In the genomic region with DNA sequence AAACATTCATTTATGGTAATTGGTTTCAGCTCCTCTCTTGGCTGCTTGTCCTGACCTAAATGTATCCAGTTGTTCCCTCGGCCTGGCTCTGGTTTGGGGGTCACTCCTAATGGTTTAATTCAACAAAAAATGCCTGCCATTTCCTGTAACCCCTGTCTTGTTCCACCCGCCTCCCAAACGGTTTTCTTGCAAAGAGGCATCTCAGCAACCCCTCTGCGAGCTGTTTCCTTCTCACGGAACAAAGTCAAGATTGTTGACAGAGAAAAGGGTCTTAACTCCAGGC, we compare ENCODE assay signal across 17 mouse cellular contexts. TPM values are rescaled to one million over a fixed set of nuclear protein-coding genes. Genes with fewer than 3 reads are reported as not detected.
DNase-seq lines count a peak whose midpoint lies in the region; ATAC-seq lines count a peak whose summit lies in the region.
"Had no signal": no experiment of that assay in that cellular context is flagged by ENCODE, and none has a peak within 500 bp of the region (broad histone marks: within the 10 kb centered on the region; RNA-seq: fewer than 3 reads in every experiment).

No protein-coding gene starts in this region.

- H3K4me1 ChIP-seq in hindbrain, embryonic 10.5 days (replicated peaks) = peaks cover 46% of the 10 kb centered on the region
- H3K4me1 ChIP-seq in hindbrain, embryonic 12.5 days = peaks cover 14% of the 10 kb centered on the region
- H3K4me1 ChIP-seq in midbrain, embryonic 14.5 days (ENCODE audit: control insufficient read depth, insufficient read depth, low read length) = no peaks in the 10 kb centered on the region
- H3K4me1 ChIP-seq in midbrain, embryonic 13.5 days (replicated peaks) = 0 out of 2 replicates have a peak, but pooled peaks cover 7% of the 10 kb centered on the region
- H3K4me1 ChIP-seq: heart, embryonic 15.5 days had no signal

- peaks cover 41% of the 10 kb centered on the region for H3K27me3 ChIP-seq in hindbrain, embryonic 10.5 days (ENCODE audit: insufficient read depth, poor library complexity, severe bottlenecking)
- peaks cover 13% of the 10 kb centered on the region for H3K27me3 ChIP-seq in hindbrain, embryonic 12.5 days
- no peaks in the 10 kb centered on the region for H3K27me3 ChIP-seq in midbrain, embryonic 14.5 days (ENCODE audit: control insufficient read depth, insufficient read depth, low read length)
- H3K27me3 ChIP-seq in midbrain, embryonic 13.5 days = no peaks in the 10 kb centered on the region; the same call in 1 of the 2 replicates
- H3K27me3 ChIP-seq: heart, embryonic 15.5 days had no signal

- DNase-seq in hindbrain, embryonic 10.5 days (ENCODE audit: low spot score) = peak; percentile 44
- DNase-seq in midbrain, embryonic 14.5 days = peak; percentile 6
- peak; percentile 62 for DNase-seq in kidney, postnatal 10 days
- peak; percentile 24 for DNase-seq in retina, embryonic 14.5 days (ENCODE audit: low spot score)
- no peak for DNase-seq in layer of hippocampus, adult 18-20 months (ENCODE audit: low spot score in 2 of 2)
- DNase-seq: adrenal gland, postnatal 36 days; cerebellum, adult 18-20 months; thymus, postnatal 36 days had no signal

- no peak overlapping the region for H3K4me2 ChIP-seq in hindbrain, embryonic 12.5 days (replicated peaks)
- no peak overlapping the region for H3K4me2 ChIP-seq in midbrain, embryonic 14.5 days (ENCODE audit: low read length)
- H3K4me2 ChIP-seq in midbrain, embryonic 13.5 days (replicated peaks) = no peak overlapping the region
- H3K4me2 ChIP-seq: heart, embryonic 15.5 days had no signal

- no peak for ATAC-seq in hindbrain, embryonic 12.5 days (ENCODE audit: low FRiP score)
- ATAC-seq in midbrain, embryonic 14.5 days (ENCODE audit: low FRiP score, low TSS enrichment) = no peak
- no peak for ATAC-seq in midbrain, embryonic 13.5 days
- ATAC-seq in megakaryocyte, adult 5-6 weeks (ENCODE audit: poor library complexity, severe bottlenecking) = no peak
- ATAC-seq: CD4-positive, CD25-positive, alpha-beta regulatory T cell, adult 4 months had no signal

- 38% methylated on average over 5 of the region's 5 CpGs for WGBS in hindbrain, embryonic 10.5 days
- WGBS in hindbrain, embryonic 12.5 days = 19% methylated on average over 5 of the region's 5 CpGs
- WGBS in midbrain, embryonic 14.5 days = 35% methylated on average over 5 of the region's 5 CpGs
- WGBS in midbrain, embryonic 13.5 days = 41% methylated on average over 5 of the region's 5 CpGs

- peak overlapping the region; percentile 68 for H3K27ac ChIP-seq in hindbrain, embryonic 10.5 days
- no peak overlapping the region for H3K27ac ChIP-seq in hindbrain, embryonic 12.5 days
- no peak overlapping the region for H3K27ac ChIP-seq in midbrain, embryonic 14.5 days (replicated peaks; ENCODE audit: low read depth, low read length)
- no peak overlapping the region for H3K27ac ChIP-seq in midbrain, embryonic 13.5 days
- H3K27ac ChIP-seq: heart, embryonic 15.5 days had no signal

- H3K9ac ChIP-seq in hindbrain, embryonic 12.5 days = no peak overlapping the region
- H3K9ac ChIP-seq in midbrain, embryonic 14.5 days (replicated peaks; ENCODE audit: low read length) = no peak overlapping the region
- no peak overlapping the region for H3K9ac ChIP-seq in midbrain, embryonic 13.5 days (replicated peaks)
- H3K9ac ChIP-seq: heart, embryonic 15.5 days had no signal

- H3K4me3 ChIP-seq in hindbrain, embryonic 10.5 days = no peak overlapping the region
- no peak overlapping the region for H3K4me3 ChIP-seq in hindbrain, embryonic 12.5 days
- H3K4me3 ChIP-seq in midbrain, embryonic 14.5 days (replicated peaks; ENCODE audit: low read depth, low read length) = no peak overlapping the region
- H3K4me3 ChIP-seq in midbrain, embryonic 13.5 days (replicated peaks) = no peak overlapping the region
- H3K4me3 ChIP-seq: heart, embryonic 15.5 days had no signal

- H3K9me3 ChIP-seq in hindbrain, embryonic 10.5 days = no peaks in the 10 kb centered on the region
- H3K9me3 ChIP-seq in hindbrain, embryonic 12.5 days (replicated peaks) = no peaks in the 10 kb centered on the region
- H3K9me3 ChIP-seq in midbrain, embryonic 14.5 days (ENCODE audit: control insufficient read depth, low read length) = no peaks in the 10 kb centered on the region
- no peaks in the 10 kb centered on the region for H3K9me3 ChIP-seq in midbrain, embryonic 13.5 days
- H3K9me3 ChIP-seq: heart, embryonic 15.5 days had no signal

- H3K36me3 ChIP-seq in hindbrain, embryonic 10.5 days = no peaks in the 10 kb centered on the region
- no peaks in the 10 kb centered on the region for H3K36me3 ChIP-seq in hindbrain, embryonic 12.5 days
- no peaks in the 10 kb centered on the region for H3K36me3 ChIP-seq in midbrain, embryonic 14.5 days (ENCODE audit: control insufficient read depth, insufficient read depth, low read length)
- no peaks in the 10 kb centered on the region for H3K36me3 ChIP-seq in midbrain, embryonic 13.5 days
- H3K36me3 ChIP-seq: heart, embryonic 15.5 days had no signal

RNA-seq across cellular contexts. Expression of gene Gm12830, which starts 42.1 kb away (rescaled TPM):
- polyA plus RNA-seq in hindbrain, embryonic 10.5 days (2016; fragmentation: Nextera tagmentation; extraction: Ambion mirVana) = not detected in 2 replicates
- polyA plus RNA-seq in hindbrain, embryonic 12.5 days (2016; fragmentation: Nextera tagmentation; extraction: Ambion mirVana) = not detected in 2 replicates
- polyA plus RNA-seq in midbrain, embryonic 14.5 days (2014; fragmentation: Nextera tagmentation; extraction: Ambion mirVana) = not detected in 2 replicates
- 0.08 TPM in 1 of 2 replicates, not detected in the other for polyA plus RNA-seq in midbrain, embryonic 13.5 days (2015; fragmentation: Nextera tagmentation; extraction: Ambion mirVana)
- total RNA-seq in megakaryocyte, adult 5-6 weeks (2015) = not detected in 2 replicates
- not detected in 2 replicates for total RNA-seq in megakaryocyte, adult 5-6 weeks (2017)
- not detected for total RNA-seq in layer of hippocampus, adult 18-20 months (2021)
- total RNA-seq: adrenal gland, postnatal 36 days; gastrocnemius, postnatal 36 days; left cerebral cortex, postnatal 14 days; monocyte, adult 5-6 weeks had no signal
- polyA plus RNA-seq: CD4-positive, CD25-positive, alpha-beta regulatory T cell, adult 4 months; heart, embryonic 15.5 days; lung, embryonic 16.5 days had no signal

Comparison
In these comparisons a context has a peak if more than half of its experiments do, and no peak if none do; other contexts are left out.
1. DNase-seq: peak in hindbrain, embryonic 10.5 days (single experiment), midbrain, embryonic 14.5 days (single experiment), kidney, postnatal 10 days (single experiment) and retina, embryonic 14.5 days (single experiment); none in layer of hippocampus, adult 18-20 months (0 of 2).